Mouse (Mus musculus): ENCODE results near the gene Maml2. TPM values are rescaled to one million over a fixed set of nuclear protein-coding genes. Genes with fewer than 3 reads are reported as not detected.

Gene Maml2
- polyA plus RNA-seq, 1 experiment from 2014 or later: 10.0 TPM

GRCm38 (mm10) chr9:13620794-13621193 lies 323.0 kb downstream of the Maml2 start:
- no peak overlapping the region for H3K27ac ChIP-seq
- H3K9me3 ChIP-seq (replicated peaks; ENCODE audit: low read length): no peaks in the 10 kb centered on the region
- no peak overlapping the region for H3K4me3 ChIP-seq (replicated peaks; ENCODE audit: low read depth, low read length)
- DNase-seq (ENCODE audit: low spot score) (no peak), ATAC-seq (replicated peaks; ENCODE audit: low FRiP score, low read depth) (no peak)
- H3K36me3 ChIP-seq (ENCODE audit: insufficient read depth, low read length): peaks cover 7% of the 10 kb centered on the region; the same call in 1 of the 2 replicates
- 0 out of 2 replicates have a peak, but pooled peaks cover 10% of the 10 kb centered on the region for H3K4me1 ChIP-seq (replicated peaks; ENCODE audit: insufficient read depth, low read length)
- no peak for TF ChIP-seq CTCF (IDR thresholded peaks at IDR 0.05; ENCODE audit: low read depth)
- WGBS: 86% methylated on average over 6 of the region's 6 CpGs
- no peak overlapping the region for H3K4me2 ChIP-seq (ENCODE audit: low read length)
- no peaks in the 10 kb centered on the region for H3K27me3 ChIP-seq (ENCODE audit: insufficient read depth, low read length)
- H3K9ac ChIP-seq (ENCODE audit: low read depth, low read length): no peak overlapping the region

GRCm38 (mm10) chr9:13621941-13622340 lies 324.2 kb downstream of the Maml2 start:
- no peak overlapping the region for H3K27ac ChIP-seq
- peaks cover 7% of the 10 kb centered on the region; the same call in 1 of the 2 replicates for H3K36me3 ChIP-seq (ENCODE audit: insufficient read depth, low read length)
- no peak overlapping the region for H3K4me3 ChIP-seq (replicated peaks; ENCODE audit: low read depth, low read length)
- no peaks in the 10 kb centered on the region for H3K9me3 ChIP-seq (replicated peaks; ENCODE audit: low read length)
- WGBS: 73% methylated on average over 3 of the region's 3 CpGs
- no peak overlapping the region for H3K9ac ChIP-seq (ENCODE audit: low read depth, low read length)
- ATAC-seq (replicated peaks; ENCODE audit: low FRiP score, low read depth) (no peak), DNase-seq (ENCODE audit: low spot score) (no peak)
- peak; percentile 42; the same call in 1 of the 2 replicates for TF ChIP-seq CTCF (IDR thresholded peaks at IDR 0.05; ENCODE audit: low read depth)
- H3K27me3 ChIP-seq (ENCODE audit: insufficient read depth, low read length): no peaks in the 10 kb centered on the region
- 0 out of 2 replicates have a peak, but pooled peaks cover 4% of the 10 kb centered on the region for H3K4me1 ChIP-seq (replicated peaks; ENCODE audit: insufficient read depth, low read length)
- H3K4me2 ChIP-seq (ENCODE audit: low read length): no peak overlapping the region

DNA sequence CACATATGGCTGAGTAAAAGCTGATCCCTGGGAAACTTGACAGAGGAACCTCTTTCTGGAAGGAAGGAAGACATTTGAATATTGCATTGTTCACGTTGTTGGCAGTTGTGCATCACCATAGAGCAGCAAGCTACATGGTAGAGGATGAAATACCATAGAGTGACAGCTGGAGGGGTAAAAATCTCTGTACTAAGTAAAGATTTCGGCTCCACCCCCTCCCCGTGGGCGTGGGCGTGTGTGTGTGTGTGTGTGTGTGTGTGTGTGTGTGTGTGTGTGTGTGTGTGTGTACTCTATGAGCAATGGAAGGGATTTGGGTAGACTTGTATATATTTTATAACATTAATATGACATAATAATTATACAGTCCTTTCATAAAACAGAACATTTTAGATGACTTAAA lies 324.7 kb downstream of the Maml2 start:
- DNase-seq (ENCODE audit: low spot score): no peak
- WGBS: 80% methylated on average over 5 of the region's 5 CpGs

GRCm38 (mm10) chr9:13623892-13624422 lies 326.2 kb downstream of the Maml2 start:
- ATAC-seq (replicated peaks; ENCODE audit: low FRiP score, low read depth) (no peak), DNase-seq (ENCODE audit: low spot score) (no peak)
- no peaks in the 10 kb centered on the region for H3K9me3 ChIP-seq (replicated peaks; ENCODE audit: low read length)
- H3K27me3 ChIP-seq (ENCODE audit: insufficient read depth, low read length): no peaks in the 10 kb centered on the region
- H3K4me2 ChIP-seq (ENCODE audit: low read length): no peak overlapping the region
- no peak for TF ChIP-seq CTCF (IDR thresholded peaks at IDR 0.05; ENCODE audit: low read depth)
- no peak overlapping the region for H3K9ac ChIP-seq (ENCODE audit: low read depth, low read length)
- WGBS: 96% methylated on average over 3 of the region's 3 CpGs
- H3K27ac ChIP-seq: no peak overlapping the region
- H3K4me3 ChIP-seq (replicated peaks; ENCODE audit: low read depth, low read length): no peak overlapping the region
- H3K36me3 ChIP-seq (ENCODE audit: insufficient read depth, low read length): peaks cover 7% of the 10 kb centered on the region; the same call in 1 of the 2 replicates
- no peaks in the 10 kb centered on the region for H3K4me1 ChIP-seq (replicated peaks; ENCODE audit: insufficient read depth, low read length)

More for the DNA sequence above, 324.7 kb downstream of the Maml2 start:
- Histone ChIP-seq H3K27ac (no peak overlapping the region), H3K9me3 (replicated peaks; ENCODE audit: low read length) (no peaks in the 10 kb centered on the region), H3K9ac (ENCODE audit: low read depth, low read length) (no peak overlapping the region), H3K36me3 (ENCODE audit: insufficient read depth, low read length) (peaks cover 7% of the 10 kb centered on the region; the same call in 1 of the 2 replicates), H3K4me1 (replicated peaks; ENCODE audit: insufficient read depth, low read length) (0 out of 2 replicates have a peak, but pooled peaks cover 3% of the 10 kb centered on the region), H3K4me3 (replicated peaks; ENCODE audit: low read depth, low read length) (no peak overlapping the region), H3K4me2 (ENCODE audit: low read length) (no peak overlapping the region), H3K27me3 (ENCODE audit: insufficient read depth, low read length) (no peaks in the 10 kb centered on the region)
- no peak for ATAC-seq (replicated peaks; ENCODE audit: low FRiP score, low read depth)
- TF ChIP-seq CTCF (IDR thresholded peaks at IDR 0.05; ENCODE audit: low read depth): no peak

GRCm38 (mm10) chr9:13624780-13625179 lies 327.0 kb downstream of the Maml2 start:
- H3K27ac ChIP-seq: no peak overlapping the region
- no peaks in the 10 kb centered on the region for H3K27me3 ChIP-seq (ENCODE audit: insufficient read depth, low read length)
- 85% methylated on average over 1 of the region's 1 CpGs for WGBS
- ATAC-seq (replicated peaks; ENCODE audit: low FRiP score, low read depth) (no peak), DNase-seq (ENCODE audit: low spot score) (no peak)
- H3K9me3 ChIP-seq (replicated peaks; ENCODE audit: low read length): no peaks in the 10 kb centered on the region
- no peak overlapping the region for H3K4me2 ChIP-seq (ENCODE audit: low read length)
- no peak overlapping the region for H3K9ac ChIP-seq (ENCODE audit: low read depth, low read length)
- no peak overlapping the region for H3K4me3 ChIP-seq (replicated peaks; ENCODE audit: low read depth, low read length)
- H3K4me1 ChIP-seq (replicated peaks; ENCODE audit: insufficient read depth, low read length): no peaks in the 10 kb centered on the region
- no peak for TF ChIP-seq CTCF (IDR thresholded peaks at IDR 0.05; ENCODE audit: low read depth)
- H3K36me3 ChIP-seq (ENCODE audit: insufficient read depth, low read length): peaks cover 7% of the 10 kb centered on the region; the same call in 1 of the 2 replicates

DNA sequence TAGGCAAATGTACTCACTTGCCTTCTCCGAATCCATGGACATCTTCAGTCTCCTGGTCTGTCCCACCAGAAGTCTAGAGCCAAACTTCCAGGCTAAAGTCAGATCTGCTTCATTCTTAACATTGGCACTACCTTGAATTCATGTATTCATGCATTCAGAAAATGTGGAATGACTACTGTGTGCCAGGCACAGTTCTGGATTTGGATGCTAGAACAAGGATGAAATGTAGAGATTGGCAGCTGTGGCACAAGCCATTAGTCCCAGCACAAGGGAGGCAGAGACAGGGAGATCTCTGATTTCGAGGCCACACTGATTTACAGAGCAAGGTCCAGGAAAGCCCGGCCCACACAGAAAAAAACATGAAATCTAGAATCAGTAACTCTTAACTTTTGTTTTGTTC lies 327.5 kb downstream of the Maml2 start:
- H3K4me3 ChIP-seq (replicated peaks; ENCODE audit: low read depth, low read length): no peak overlapping the region
- ATAC-seq (replicated peaks; ENCODE audit: low FRiP score, low read depth) (no peak), DNase-seq (ENCODE audit: low spot score) (no peak)
- H3K27me3 ChIP-seq (ENCODE audit: insufficient read depth, low read length): no peaks in the 10 kb centered on the region
- 94% methylated on average over 3 of the region's 3 CpGs for WGBS
- H3K9me3 ChIP-seq (replicated peaks; ENCODE audit: low read length): no peaks in the 10 kb centered on the region
- H3K4me1 ChIP-seq (replicated peaks; ENCODE audit: insufficient read depth, low read length): no peaks in the 10 kb centered on the region
- TF ChIP-seq CTCF (IDR thresholded peaks at IDR 0.05; ENCODE audit: low read depth): no peak
- H3K27ac ChIP-seq: no peak overlapping the region
- no peak overlapping the region for H3K4me2 ChIP-seq (ENCODE audit: low read length)
- peaks cover 7% of the 10 kb centered on the region; the same call in 1 of the 2 replicates for H3K36me3 ChIP-seq (ENCODE audit: insufficient read depth, low read length)
- no peak overlapping the region for H3K9ac ChIP-seq (ENCODE audit: low read depth, low read length)
